Mouse (Mus musculus) myocyte (in vitro differentiated cells): ENCODE measurements around the gene H2afy. TPM values are rescaled to one million over a fixed set of nuclear protein-coding genes. Genes with fewer than 3 reads are reported as not detected.

Experiments used
- H3K27me3 ChIP-seq: one replicate; pipeline ENCODE4 v1.6.1; 2011; ENCODE audit not compliant: control insufficient read depth, insufficient read depth, insufficient read length
- H3K36me3 ChIP-seq: one replicate; pipeline ENCODE4 v1.6.1; 2011; ENCODE audit not compliant: control insufficient read depth, insufficient read depth
- H3K4me2 ChIP-seq: one replicate; pipeline ENCODE4 v1.6.1; 2011; ENCODE audit warnings: low read depth, control low read depth
- H3K4me3 ChIP-seq: one replicate; pipeline ENCODE4 v1.5.1; 2011; ENCODE audit warnings: mild to moderate bottlenecking, control low read depth, moderate library complexity
- H3K79me2 ChIP-seq: one replicate; pipeline ENCODE4 v1.6.1; 2011; ENCODE audit not compliant: control insufficient read depth, insufficient read depth
- H3ac ChIP-seq: one replicate; pipeline ENCODE4 v1.6.1; 2011; ENCODE audit not compliant: control insufficient read depth, insufficient read length
- CEBPB ChIP-seq: IDR thresholded peaks from 2 replicates; pipeline ENCODE4 v1.6.1; 2011; ENCODE audit warnings: mild to moderate bottlenecking, moderate library complexity; ENCODE audit not compliant: poor library complexity, insufficient read depth, severe bottlenecking
- E2F4 ChIP-seq: IDR thresholded peaks from one replicate; pipeline ENCODE4 v1.6.1; 2011; ENCODE audit warnings: mild to moderate bottlenecking, control low read depth, moderate library complexity; ENCODE audit not compliant: insufficient read depth
- MAX ChIP-seq: IDR thresholded peaks from one replicate; pipeline ENCODE4 v1.6.1; 2011; ENCODE audit warnings: low read depth, mild to moderate bottlenecking, control low read depth
- MYOD1 ChIP-seq, 3 experiments: IDR thresholded peaks; one replicate each; pipeline ENCODE4 v1.6.1; 2011; ENCODE audit warnings: control low read depth in 2 of 3, low read depth in 2 of 3, mild to moderate bottlenecking in 2 of 3, moderate library complexity in 1 of 3; ENCODE audit not compliant: insufficient read length in 2 of 3, control insufficient read depth in 1 of 3
- MYOG ChIP-seq, 3 experiments: IDR thresholded peaks; one replicate each; pipeline ENCODE4 v1.6.1; 2011; ENCODE audit warnings: control low read depth in 2 of 3, low read depth in 2 of 3, mild to moderate bottlenecking in 2 of 3; ENCODE audit not compliant: insufficient read length in 2 of 3, control insufficient read depth in 1 of 3, insufficient read depth in 1 of 3
- POLR2A ChIP-seq: IDR thresholded peaks from one replicate; pipeline ENCODE4 v1.6.1; 2011; ENCODE audit warnings: low read depth, mild to moderate bottlenecking, control low read depth, moderate library complexity; ENCODE audit not compliant: insufficient read length
- POLR2AphosphoS2 ChIP-seq: IDR thresholded peaks from one replicate; pipeline ENCODE4 v1.6.1; 2011; ENCODE audit warnings: low read depth, control low read depth; ENCODE audit not compliant: insufficient read length
- REST ChIP-seq: IDR thresholded peaks from one replicate; pipeline ENCODE4 v1.6.1; 2011; ENCODE audit warnings: mild to moderate bottlenecking, control low read depth, moderate library complexity; ENCODE audit not compliant: insufficient read depth, insufficient read length
- SRF ChIP-seq: IDR thresholded peaks from one replicate; pipeline ENCODE4 v1.6.1; 2011; ENCODE audit warnings: low read depth; ENCODE audit not compliant: control insufficient read depth, insufficient read length
- TCF12 ChIP-seq: IDR thresholded peaks from one replicate; pipeline ENCODE4 v1.6.1; 2011; ENCODE audit warnings: mild to moderate bottlenecking, control low read depth; ENCODE audit not compliant: poor library complexity, insufficient read depth, severe bottlenecking
- TCF3 ChIP-seq: IDR thresholded peaks from one replicate; pipeline ENCODE4 v1.6.1; 2011; ENCODE audit warnings: low read depth, control low read depth; ENCODE audit not compliant: insufficient read length
- USF1 ChIP-seq: IDR thresholded peaks from one replicate; pipeline ENCODE4 v1.6.1; 2011; ENCODE audit warnings: low read depth, mild to moderate bottlenecking, control low read depth, moderate library complexity
- polyA plus RNA-seq: library from polyadenylated mRNA; unstranded; fragments of >200 nt; fragmentation: generic; extraction: Trizol; gene quantifications from one replicate; pipeline ENCODE4 v1.2.1, GENCODE M21; 2012; ENCODE audit warnings: missing spikeins

Gene H2afy
- polyA plus RNA-seq, 1 experiment = 62.8 TPM

GRCm38 (mm10) chr13:56078724-56079262 lies 57.4 kb downstream of the H2afy start:
- H3ac ChIP-seq = no peak overlapping the region
- TF ChIP-seq POLR2AphosphoS2 (no peak), CEBPB (no peak), TCF12 (no peak), MYOD1 (IDR thresholded peaks at IDR 0.05; ENCODE audit: control insufficient read depth in 1 of 3, insufficient read length in 2 of 3, low read depth in 2 of 3) (no peak)
- peaks cover 8% of the 10 kb centered on the region for H3K36me3 ChIP-seq
- no peaks in the 10 kb centered on the region for H3K79me2 ChIP-seq
- H3K4me3 ChIP-seq = no peak overlapping the region
- H3K4me2 ChIP-seq = no peak overlapping the region
- no peaks in the 10 kb centered on the region for H3K27me3 ChIP-seq

- H3K4me3 ChIP-seq = no peak overlapping the region
- H3K36me3 ChIP-seq = peaks cover under 1% of the 10 kb centered on the region
- TF ChIP-seq TCF12 = peak; percentile 19
- TF ChIP-seq POLR2AphosphoS2 = no peak
- TF ChIP-seq POLR2A = no peak
- no peak for TF ChIP-seq REST
- no peak for TF ChIP-seq SRF
- no peak for TF ChIP-seq MAX
- TF ChIP-seq CEBPB = no peak
- peak in 2 of 3 experiments; percentile 83 to 92 for TF ChIP-seq MYOD1 (IDR thresholded peaks at IDR 0.05; ENCODE audit: control insufficient read depth in 1 of 3, insufficient read length in 2 of 3, low read depth in 2 of 3)
- TF ChIP-seq E2F4 = no peak
- peak; percentile 81 for TF ChIP-seq TCF3
- TF ChIP-seq USF1 = no peak
- TF ChIP-seq MYOG (IDR thresholded peaks at IDR 0.05; ENCODE audit: control insufficient read depth in 1 of 3, insufficient read depth in 1 of 3, insufficient read length in 2 of 3, low read depth in 2 of 3) = peak; percentile 35 to 98 (median 91)
- no peaks in the 10 kb centered on the region for H3K27me3 ChIP-seq
- no peak overlapping the region for H3ac ChIP-seq
- H3K4me2 ChIP-seq = no peak overlapping the region
- no peaks in the 10 kb centered on the region for H3K79me2 ChIP-seq
These were observed 60.2 kb downstream of the H2afy start for GRCm38 (mm10) chr13:56075930-56076329.

- Histone ChIP-seq H3K27me3 (no peaks in the 10 kb centered on the region), H3ac (no peak overlapping the region), H3K4me2 (no peak overlapping the region), H3K36me3 (peaks cover 2% of the 10 kb centered on the region), H3K79me2 (no peaks in the 10 kb centered on the region), H3K4me3 (no peak overlapping the region)
- no peak for TF ChIP-seq USF1
- TF ChIP-seq POLR2A = no peak
- TF ChIP-seq TCF3 = no peak
- no peak for TF ChIP-seq POLR2AphosphoS2
- no peak for TF ChIP-seq TCF12
- no peak for TF ChIP-seq CEBPB
These were observed 63.0 kb downstream of the H2afy start for GRCm38 (mm10) chr13:56073186-56073585.

- TF ChIP-seq TCF12 (no peak), TCF3 (no peak), REST (no peak), MAX (no peak), E2F4 (no peak), MYOG (IDR thresholded peaks at IDR 0.05; ENCODE audit: control insufficient read depth in 1 of 3, insufficient read depth in 1 of 3, insufficient read length in 2 of 3, low read depth in 2 of 3) (no peak), CEBPB (no peak), SRF (no peak), POLR2AphosphoS2 (no peak), POLR2A (no peak), USF1 (no peak), MYOD1 (IDR thresholded peaks at IDR 0.05; ENCODE audit: control insufficient read depth in 1 of 3, insufficient read length in 2 of 3, low read depth in 2 of 3) (no peak)
- no peak overlapping the region for H3ac ChIP-seq
- H3K36me3 ChIP-seq = peaks cover 2% of the 10 kb centered on the region
- no peak overlapping the region for H3K4me3 ChIP-seq
- H3K79me2 ChIP-seq = no peaks in the 10 kb centered on the region
- H3K27me3 ChIP-seq = no peaks in the 10 kb centered on the region
- H3K4me2 ChIP-seq = no peak overlapping the region
These were observed 63.9 kb downstream of the H2afy start for GRCm38 (mm10) chr13:56072268-56072607.

GRCm38 (mm10) chr13:56071586-56072267 lies 64.4 kb downstream of the H2afy start:
- Histone ChIP-seq H3K36me3 (peaks cover 2% of the 10 kb centered on the region), H3K79me2 (no peaks in the 10 kb centered on the region), H3K27me3 (no peaks in the 10 kb centered on the region), H3ac (no peak overlapping the region), H3K4me3 (no peak overlapping the region), H3K4me2 (no peak overlapping the region)
- no peak for TF ChIP-seq CEBPB
- no peak for TF ChIP-seq TCF12
- no peak for TF ChIP-seq USF1
- TF ChIP-seq POLR2A = no peak
- no peak for TF ChIP-seq MYOG (IDR thresholded peaks at IDR 0.05; ENCODE audit: control insufficient read depth in 1 of 3, insufficient read depth in 1 of 3, insufficient read length in 2 of 3, low read depth in 2 of 3)
- TF ChIP-seq POLR2AphosphoS2 = no peak
- no peak for TF ChIP-seq E2F4
- no peak for TF ChIP-seq SRF
- no peak for TF ChIP-seq MYOD1 (IDR thresholded peaks at IDR 0.05; ENCODE audit: control insufficient read depth in 1 of 3, insufficient read length in 2 of 3, low read depth in 2 of 3)
- no peak for TF ChIP-seq TCF3
- TF ChIP-seq MAX = no peak
- TF ChIP-seq REST = no peak
